Mouse (Mus musculus) hindbrain, embryonic 15.5 days (tissue): Measurements from ENCODE around the gene Myom1. TPM values are rescaled to one million over a fixed set of nuclear protein-coding genes. Genes with fewer than 3 reads are reported as not detected.

Source experiments
- ATAC-seq: fragments of 200-750 bp; cut with Nextera tagmentation; 2 replicates; pipeline ENCODE4 v1.8.0; 2017; ENCODE audit warnings: low read depth, moderate number of reproducible peaks, moderate TSS enrichment; ENCODE audit not compliant: low FRiP score
- H3K27ac ChIP-seq: fragments of 300-500 bp; sonication (generic); replicated peaks from 2 replicates; pipeline ENCODE4 v1.5.1; 2015; ENCODE audit warnings: mild to moderate bottlenecking, inconsistent platforms
- H3K27me3 ChIP-seq: fragments of 300-500 bp; sonication (generic); 2 replicates; pipeline ENCODE4 v1.6.1; 2015; ENCODE audit warnings: control low read depth, inconsistent platforms
- H3K36me3 ChIP-seq: fragments of 300-500 bp; sonication (generic); 2 replicates; pipeline ENCODE4 v1.6.1; 2015; ENCODE audit warnings: control low read depth, inconsistent platforms
- H3K4me1 ChIP-seq: fragments of 300-500 bp; sonication (generic); replicated peaks from 2 replicates; pipeline ENCODE4 v1.6.1; 2015; ENCODE audit warnings: control low read depth, inconsistent platforms
- H3K4me2 ChIP-seq: fragments of 300-500 bp; sonication (generic); 2 replicates; pipeline ENCODE4 v1.6.1; 2015; ENCODE audit warnings: moderate library complexity, mild to moderate bottlenecking, inconsistent platforms
- H3K4me3 ChIP-seq: fragments of 300-500 bp; sonication (generic); 2 replicates; pipeline ENCODE4 v1.5.1; 2015; ENCODE audit warnings: mild to moderate bottlenecking, inconsistent platforms
- H3K9ac ChIP-seq: fragments of 300-500 bp; sonication (generic); 2 replicates; pipeline ENCODE4 v1.6.1; 2015; ENCODE audit warnings: inconsistent platforms
- H3K9me3 ChIP-seq: fragments of 300-500 bp; sonication (generic); 2 replicates; pipeline ENCODE4 v1.6.1; 2016; ENCODE audit warnings: control low read depth, inconsistent platforms
- WGBS: fragments of 180-500 bp; shearing (Covaris S2); methylation state at CpG from one replicate; pipeline ENCODE4 v1.1.7; 2015; 5-methylcytosine and 5-hydroxymethylcytosine counted together
- polyA plus RNA-seq: library from polyadenylated mRNA; unstranded; fragments of >200 nt; fragmentation: Nextera tagmentation; extraction: Ambion mirVana; gene quantifications from 2 replicates; pipeline ENCODE4 v1.2.1, GENCODE M21; 2015

Gene Myom1
- polyA plus RNA-seq, 1 experiment from 2014 or later = 1.6 TPM

- 53% methylated on average over 3 of the region's 3 CpGs for WGBS
- H3K9me3 ChIP-seq = no peaks in the 10 kb centered on the region
- no peak for ATAC-seq
Measured at GRCm38 (mm10) chr17:70993385-70993807, 9.0 kb upstream of the Myom1 start.

GRCm38 (mm10) chr17:70994671-70995070, 7.8 kb upstream of the Myom1 start:
- H3K4me3 ChIP-seq = no peak overlapping the region
- WGBS = 86% methylated on average over 6 of the region's 6 CpGs
- ATAC-seq = no peak

More at GRCm38 (mm10) chr17:70993385-70993807, 9.0 kb upstream of the Myom1 start:
- no peak overlapping the region for H3K9ac ChIP-seq
- H3K4me2 ChIP-seq = no peak overlapping the region
- H3K27me3 ChIP-seq = no peaks in the 10 kb centered on the region
- H3K4me1 ChIP-seq = peaks cover 19% of the 10 kb centered on the region
- H3K4me3 ChIP-seq = no peak overlapping the region
- H3K36me3 ChIP-seq = no peaks in the 10 kb centered on the region
- H3K27ac ChIP-seq = no peak overlapping the region

GRCm38 (mm10) chr17:70995551-70995950, 6.9 kb upstream of the Myom1 start:
- Histone ChIP-seq H3K4me2 (no peak overlapping the region), H3K36me3 (no peaks in the 10 kb centered on the region), H3K27ac (no peak overlapping the region), H3K9ac (no peak overlapping the region), H3K9me3 (no peaks in the 10 kb centered on the region), H3K4me3 (no peak overlapping the region), H3K4me1 (peaks cover 10% of the 10 kb centered on the region), H3K27me3 (no peaks in the 10 kb centered on the region)
- WGBS = 95% methylated on average over 6 of the region's 6 CpGs
- no peak for ATAC-seq

More at GRCm38 (mm10) chr17:70994671-70995070, 7.8 kb upstream of the Myom1 start:
- Histone ChIP-seq H3K9me3 (no peaks in the 10 kb centered on the region), H3K4me1 (peaks cover 7% of the 10 kb centered on the region), H3K27me3 (no peaks in the 10 kb centered on the region), H3K9ac (no peak overlapping the region), H3K36me3 (no peaks in the 10 kb centered on the region), H3K4me2 (no peak overlapping the region), H3K27ac (no peak overlapping the region)

GRCm38 (mm10) chr17:70997836-70998235, 4.6 kb upstream of the Myom1 start:
- Histone ChIP-seq H3K27me3 (no peaks in the 10 kb centered on the region), H3K4me3 (no peak overlapping the region), H3K27ac (no peak overlapping the region), H3K9me3 (no peaks in the 10 kb centered on the region), H3K36me3 (no peaks in the 10 kb centered on the region), H3K4me2 (no peak overlapping the region), H3K4me1 (peaks cover 14% of the 10 kb centered on the region), H3K9ac (no peak overlapping the region)
- 86% methylated on average over 6 of the region's 6 CpGs for WGBS
- no peak for ATAC-seq

- Histone ChIP-seq H3K27me3 (no peaks in the 10 kb centered on the region), H3K4me1 (peaks cover 21% of the 10 kb centered on the region), H3K9ac (no peak overlapping the region), H3K27ac (no peak overlapping the region), H3K36me3 (no peaks in the 10 kb centered on the region), H3K4me2 (no peak overlapping the region), H3K9me3 (no peaks in the 10 kb centered on the region), H3K4me3 (no peak overlapping the region)
- 84% methylated on average over 9 of the region's 9 CpGs for WGBS
- no peak for ATAC-seq
Measured at GRCm38 (mm10) chr17:70998400-70998975, 3.9 kb upstream of the Myom1 start.

- no peak overlapping the region for H3K9ac ChIP-seq
- H3K4me2 ChIP-seq = no peak overlapping the region
- H3K9me3 ChIP-seq = no peaks in the 10 kb centered on the region
- no peak overlapping the region for H3K27ac ChIP-seq
- no peak overlapping the region for H3K4me3 ChIP-seq
- H3K4me1 ChIP-seq = peaks cover 21% of the 10 kb centered on the region
- no peaks in the 10 kb centered on the region for H3K36me3 ChIP-seq
- H3K27me3 ChIP-seq = no peaks in the 10 kb centered on the region
- ATAC-seq = no peak
- WGBS = 83% methylated on average over 5 of the region's 5 CpGs
Measured at GRCm38 (mm10) chr17:70999187-70999586, 3.2 kb upstream of the Myom1 start.

GRCm38 (mm10) chr17:71000255-71000654, 2.2 kb upstream of the Myom1 start:
- H3K27me3 ChIP-seq = no peaks in the 10 kb centered on the region
- no peaks in the 10 kb centered on the region for H3K36me3 ChIP-seq
- peak overlapping the region; percentile 91; the same call in 1 of the 2 replicates for H3K4me2 ChIP-seq
- no peak for ATAC-seq
- no peak overlapping the region for H3K27ac ChIP-seq
- 76% methylated on average over 2 of the region's 2 CpGs for WGBS
- H3K4me3 ChIP-seq = no peak overlapping the region
- peaks cover 21% of the 10 kb centered on the region for H3K4me1 ChIP-seq
- H3K9ac ChIP-seq = no peak overlapping the region
- H3K9me3 ChIP-seq = no peaks in the 10 kb centered on the region

GRCm38 (mm10) chr17:71001067-71001466, 1.4 kb upstream of the Myom1 start:
- Histone ChIP-seq H3K4me2 (peak overlapping the region; percentile 91), H3K9ac (peak overlapping the region; percentile 77)
- WGBS = 16% methylated on average over 6 of the region's 6 CpGs

GRCm38 (mm10) chr17:71001699-71002080, 743 bp upstream of the Myom1 start:
- Histone ChIP-seq H3K9me3 (no peaks in the 10 kb centered on the region), H3K27ac (peak overlapping the region; percentile 98), H3K27me3 (no peaks in the 10 kb centered on the region), H3K4me1 (peaks cover 21% of the 10 kb centered on the region), H3K4me2 (peak overlapping the region; percentile 91), H3K9ac (peak overlapping the region; percentile 77), H3K36me3 (no peaks in the 10 kb centered on the region), H3K4me3 (peak overlapping the region; percentile 100)
- 1% methylated on average over 43 of the region's 43 CpGs for WGBS
- ATAC-seq = peak; percentile 71; the same call in 1 of the 2 replicates

More at GRCm38 (mm10) chr17:71001067-71001466, 1.4 kb upstream of the Myom1 start:
- Histone ChIP-seq H3K4me3 (peak overlapping the region; percentile 100), H3K36me3 (no peaks in the 10 kb centered on the region), H3K27me3 (no peaks in the 10 kb centered on the region), H3K9me3 (no peaks in the 10 kb centered on the region), H3K4me1 (peaks cover 21% of the 10 kb centered on the region), H3K27ac (peak overlapping the region; percentile 98; the same call in 1 of the 2 replicates)
- ATAC-seq = no peak

GRCm38 (mm10) chr17:71002744-71003094, 286 bp downstream of the Myom1 start, which contains the start of gene Myl12a:
Myl12a (minus strand) TSS chr17:71002878.
- peaks cover 21% of the 10 kb centered on the region for H3K4me1 ChIP-seq
- H3K9ac ChIP-seq = peak within 1 kb of the TSS; percentile 77
- H3K27ac ChIP-seq = peak within 1 kb of the TSS; percentile 98
- 11% methylated on average over 14 of the region's 14 CpGs for WGBS
- H3K27me3 ChIP-seq = no peaks in the 10 kb centered on the region
- peak within 1 kb of the TSS; percentile 91 for H3K4me2 ChIP-seq
- H3K4me3 ChIP-seq = peak within 1 kb of the TSS; percentile 100
- peak; percentile 28 for ATAC-seq
- no peaks in the 10 kb centered on the region for H3K36me3 ChIP-seq
- no peaks in the 10 kb centered on the region for H3K9me3 ChIP-seq

- WGBS = 72% methylated on average over 4 of the region's 4 CpGs
- no peaks in the 10 kb centered on the region for H3K27me3 ChIP-seq
- no peaks in the 10 kb centered on the region for H3K36me3 ChIP-seq
- no peaks in the 10 kb centered on the region for H3K9me3 ChIP-seq
- no peak overlapping the region for H3K9ac ChIP-seq
- H3K27ac ChIP-seq = peak overlapping the region; percentile 8; the same call in 1 of the 2 replicates
- peak overlapping the region; percentile 100; the same call in 1 of the 2 replicates for H3K4me3 ChIP-seq
- H3K4me2 ChIP-seq = peak overlapping the region; percentile 91
- peaks cover 21% of the 10 kb centered on the region for H3K4me1 ChIP-seq
- no peak for ATAC-seq
Measured at GRCm38 (mm10) chr17:71003112-71003511, 679 bp downstream of the Myom1 start.

GRCm38 (mm10) chr17:71003721-71004120, 1.3 kb downstream of the Myom1 start:
- H3K27ac ChIP-seq = no peak overlapping the region
- H3K4me2 ChIP-seq = no peak overlapping the region
- H3K36me3 ChIP-seq = no peaks in the 10 kb centered on the region
- H3K4me1 ChIP-seq = peaks cover 21% of the 10 kb centered on the region
- H3K27me3 ChIP-seq = no peaks in the 10 kb centered on the region
- H3K4me3 ChIP-seq = no peak overlapping the region
- H3K9me3 ChIP-seq = no peaks in the 10 kb centered on the region
- 91% methylated on average over 2 of the region's 2 CpGs for WGBS
- no peak for ATAC-seq
- H3K9ac ChIP-seq = no peak overlapping the region
